Mouse (Mus musculus) c-Kit-negative CD71-positive TER-119-positive erythroid progenitor cells, embryonic 14.5 days (primary cell): ENCODE results near the gene A330070K13Rik.

Source experiments
- DNase-seq: peaks from one replicate; pipeline ENCODE4 v3.0.0-alpha.2; 2013; ENCODE audit warnings: low read depth, low spot score

Gene A330070K13Rik

GRCm38 (mm10) chr5:130330801-130331200 is 53.6 kb downstream of the A330070K13Rik start:
- DNase-seq, result no peak

DNA sequence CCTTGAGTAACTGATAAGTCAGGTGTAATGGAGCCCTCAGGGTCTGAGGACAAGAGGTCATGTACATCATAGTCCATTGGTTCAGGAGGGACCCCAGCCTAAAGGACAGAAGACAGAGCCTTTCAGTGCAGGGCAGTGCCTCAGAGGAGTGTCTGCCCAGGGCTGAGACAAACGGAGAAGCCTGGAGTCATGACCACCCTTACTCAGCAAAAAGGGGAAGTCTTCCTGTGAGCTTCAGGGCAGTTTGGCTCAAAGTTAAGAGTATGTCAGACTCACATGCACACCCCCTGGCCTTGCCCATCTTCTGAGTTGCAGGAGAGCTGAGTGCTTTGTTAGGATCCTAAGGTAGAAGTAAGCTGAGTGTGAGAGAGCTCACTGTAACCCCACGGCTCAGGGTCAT is 54.5 kb downstream of the A330070K13Rik start:
- DNase-seq, result no peak
